Mouse (Mus musculus) thymus, postnatal 36 days (tissue): ENCODE measurements around the gene Tuba4a.
A peak's percentile ranks its signal among the peaks of the same experiment; 100 is the strongest.
"Not testable (repeated sequence)": the region's sequence is repeated elsewhere in the genome, so short reads cannot be mapped to it uniquely, and the experiment has no call there.

Experiments
- DNase-seq, 2 experiments: peaks; one replicate each; pipeline ENCODE4 v3.0.0; 2022; ENCODE audit warnings: mixed read lengths in 2 of 2

The Tuba4a gene

DNA sequence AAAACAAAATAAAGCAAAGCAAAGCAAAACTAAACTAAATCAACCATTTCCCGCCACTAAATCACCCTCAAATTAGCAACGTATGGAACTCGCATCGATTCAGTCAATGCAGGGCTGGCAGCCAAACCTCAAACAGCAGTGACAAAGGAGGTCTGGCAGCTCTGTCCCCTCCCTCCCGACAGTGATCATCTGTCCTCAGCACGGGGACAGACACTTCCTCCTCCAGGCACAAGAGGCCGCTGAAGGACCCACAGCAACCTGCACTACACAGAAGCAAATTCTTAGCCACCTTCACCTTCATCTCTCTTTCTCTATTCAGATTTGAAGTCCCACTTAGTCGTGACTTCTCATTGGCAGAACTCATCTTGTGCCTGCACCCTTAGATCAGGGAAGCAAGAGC lies 14.9 kb upstream of the Tuba4a start:
- peak; percentile 71 to 77 for DNase-seq

DNA sequence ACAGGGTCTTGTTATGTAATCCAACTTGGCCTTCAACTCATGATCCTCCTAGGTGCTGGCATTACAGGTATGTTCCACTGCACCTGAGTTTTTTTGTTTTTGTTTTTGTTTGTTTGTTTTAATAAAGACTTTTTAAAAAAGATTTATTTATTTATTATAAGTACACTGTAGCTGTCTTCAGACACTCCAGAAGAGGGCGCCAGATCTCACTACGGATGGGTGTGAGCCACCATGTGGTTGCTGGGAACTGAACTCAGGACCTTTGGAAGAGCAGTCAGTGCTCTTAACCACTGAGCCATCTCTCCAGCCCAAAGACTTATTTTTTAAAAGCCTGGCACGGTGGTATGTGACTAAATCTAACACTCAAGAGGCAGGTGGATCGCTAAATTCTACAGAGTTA lies 12.8 kb upstream of the Tuba4a start:
- not testable (repeated sequence) for DNase-seq

DNA sequence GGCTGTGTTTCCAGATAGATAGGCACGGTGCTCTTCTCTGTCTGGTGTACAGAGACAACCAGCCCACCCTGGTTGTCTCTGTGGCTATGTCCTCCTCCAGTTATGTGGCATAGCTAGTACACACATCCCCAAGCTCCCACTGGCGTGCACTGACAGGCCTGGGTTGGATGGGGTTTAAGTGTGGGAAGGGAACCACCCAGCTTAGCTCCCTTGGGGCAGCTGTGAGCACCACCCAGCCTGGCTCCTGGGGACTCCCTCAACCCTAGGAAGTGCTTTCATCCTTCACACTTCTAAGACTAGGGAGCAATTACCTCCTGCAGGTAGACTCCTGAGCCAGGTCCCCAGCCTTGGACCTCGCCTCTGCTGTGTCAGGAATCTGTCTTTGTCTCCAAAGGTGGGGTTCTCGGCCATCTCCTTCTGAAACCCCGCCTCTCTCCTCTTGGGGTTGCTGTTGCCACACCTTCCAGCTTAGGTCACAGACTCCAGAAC lies 12.0 kb upstream of the Tuba4a start, which contains the start of gene A630095N17Rik:
A630095N17Rik (minus strand) TSS at position 439 of the 489 bp plus-strand sequence.
- DNase-seq: no peak

DNA sequence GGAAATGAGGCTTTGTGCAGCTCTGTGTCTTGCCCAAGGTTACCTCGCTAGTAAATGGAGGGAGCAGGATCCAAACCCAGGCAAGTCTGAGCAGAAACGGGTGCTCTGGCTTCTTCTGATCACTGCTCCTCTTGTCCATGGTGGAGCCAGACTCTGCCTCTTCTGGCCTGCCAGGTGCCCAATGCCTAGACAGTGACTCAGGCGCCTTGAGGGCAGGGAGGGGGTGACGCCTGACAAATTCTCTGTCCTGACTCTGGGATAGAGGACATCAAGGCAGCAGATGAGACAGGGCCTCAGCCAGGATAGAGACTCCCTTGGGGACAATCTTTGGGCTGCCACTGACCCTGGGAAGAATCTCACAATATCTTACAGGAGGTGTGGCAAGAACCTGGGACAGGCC lies 11.6 kb upstream of the Tuba4a start:
- no peak for DNase-seq

DNA sequence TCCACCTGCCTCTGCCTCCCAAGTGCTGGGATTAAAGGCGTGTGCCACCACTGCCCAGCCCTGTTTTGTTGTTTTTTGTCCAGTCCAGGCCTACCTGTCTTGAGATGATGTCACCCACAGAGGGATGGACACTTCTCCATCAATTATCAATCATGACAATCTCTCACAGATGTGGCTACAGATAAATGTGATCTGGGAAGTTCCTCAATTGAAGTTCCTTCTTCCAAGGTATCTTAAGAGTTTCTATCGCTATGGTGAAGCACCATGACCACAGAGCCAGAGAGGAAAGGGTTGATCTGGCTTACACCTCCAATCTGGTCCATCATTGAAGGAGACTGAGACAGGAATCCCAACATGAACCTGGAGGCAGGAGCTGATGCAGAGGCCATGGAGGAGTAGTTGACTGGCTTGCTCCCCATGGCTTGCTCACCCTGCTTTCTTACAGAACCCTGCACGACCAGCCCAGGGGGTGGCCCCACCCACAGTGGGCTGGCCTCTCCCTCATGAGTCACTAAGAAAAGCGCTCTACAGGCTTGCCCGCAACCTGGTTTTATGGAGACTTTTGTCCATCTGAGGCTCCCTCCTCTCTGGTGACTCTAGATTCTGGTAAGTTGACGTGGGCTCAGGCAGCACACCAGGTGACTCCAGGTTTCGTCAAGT lies 10.8 kb upstream of the Tuba4a start:
- DNase-seq: no peak

DNA sequence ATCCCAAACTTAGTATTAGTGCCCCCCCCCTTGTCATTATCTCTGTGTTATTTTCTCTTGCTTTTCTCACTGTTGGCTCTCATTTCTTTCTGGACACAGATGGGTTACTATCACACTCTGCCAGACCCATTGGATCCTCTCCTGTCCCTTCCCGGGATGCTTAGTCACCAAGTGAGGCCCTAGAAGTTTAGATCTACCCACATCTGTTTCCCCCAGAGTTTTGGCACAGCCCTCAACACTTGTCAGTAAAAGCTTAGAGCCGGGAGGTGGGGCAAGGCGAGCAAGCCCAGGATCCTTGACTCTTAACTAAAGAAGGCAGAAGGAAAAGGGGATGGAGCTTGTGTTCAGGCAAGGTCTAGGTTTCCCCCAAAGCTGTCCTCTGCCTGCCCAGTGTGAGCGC lies 9.5 kb upstream of the Tuba4a start:
- DNase-seq: no peak

DNA sequence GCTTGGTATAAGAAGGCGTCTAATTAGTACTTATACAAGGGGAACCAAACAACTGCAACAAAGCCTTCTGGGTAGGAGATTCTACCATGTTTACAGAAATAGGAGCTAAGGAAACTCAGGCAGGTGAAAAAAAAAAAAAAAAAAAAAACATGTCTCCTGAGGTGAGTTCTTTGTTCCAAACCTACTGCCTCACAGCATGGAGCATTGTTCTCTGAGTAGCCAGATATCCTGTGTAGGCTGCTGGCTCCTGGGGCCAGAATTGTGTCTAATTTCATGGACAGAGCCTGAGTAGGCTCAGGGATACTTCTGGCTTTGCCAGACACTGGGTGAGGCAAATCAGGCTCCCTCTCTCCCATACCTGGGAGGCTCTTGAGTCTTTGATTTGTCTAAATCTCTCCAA lies 8.0 kb upstream of the Tuba4a start:
- no peak for DNase-seq

DNA sequence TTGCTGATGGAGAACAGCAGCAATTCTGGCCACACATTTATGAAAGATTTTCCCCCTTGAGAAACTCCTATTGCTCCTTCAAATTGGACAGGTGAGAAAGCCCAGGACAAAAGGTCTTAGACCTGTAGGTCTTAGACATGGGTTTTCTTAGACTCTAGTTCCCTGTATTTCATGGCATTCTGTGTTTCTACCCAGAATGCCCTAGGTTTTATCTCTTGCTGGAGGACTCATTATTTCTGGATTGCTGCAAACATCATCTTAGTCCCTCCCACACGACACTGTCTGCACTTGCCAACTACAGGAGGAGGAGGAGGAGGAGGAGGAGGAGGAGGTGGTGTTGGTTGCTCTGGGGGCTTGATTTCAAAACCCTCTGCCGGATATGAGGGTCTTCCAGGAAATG lies 6.5 kb upstream of the Tuba4a start:
- no peak for DNase-seq

DNA sequence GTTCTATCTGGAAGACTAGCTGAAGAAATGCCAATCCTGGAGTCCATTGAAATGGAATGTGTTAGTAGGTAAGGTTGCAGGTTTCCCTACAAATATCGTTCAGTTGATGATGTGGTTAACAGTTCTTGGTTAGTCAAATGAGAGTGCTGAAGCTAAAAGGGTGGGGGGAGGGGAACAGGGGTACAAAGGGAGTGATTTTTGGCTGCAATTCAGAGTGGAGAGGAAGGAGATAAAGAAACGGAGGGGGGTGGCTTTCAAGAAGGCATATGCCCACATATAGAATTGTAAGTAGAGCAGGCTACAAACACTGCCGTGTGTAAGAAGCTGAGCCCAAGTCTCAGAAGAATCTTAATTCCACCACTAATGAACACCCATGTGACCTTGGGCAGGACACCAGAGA lies 5.8 kb upstream of the Tuba4a start:
- no peak for DNase-seq

DNA sequence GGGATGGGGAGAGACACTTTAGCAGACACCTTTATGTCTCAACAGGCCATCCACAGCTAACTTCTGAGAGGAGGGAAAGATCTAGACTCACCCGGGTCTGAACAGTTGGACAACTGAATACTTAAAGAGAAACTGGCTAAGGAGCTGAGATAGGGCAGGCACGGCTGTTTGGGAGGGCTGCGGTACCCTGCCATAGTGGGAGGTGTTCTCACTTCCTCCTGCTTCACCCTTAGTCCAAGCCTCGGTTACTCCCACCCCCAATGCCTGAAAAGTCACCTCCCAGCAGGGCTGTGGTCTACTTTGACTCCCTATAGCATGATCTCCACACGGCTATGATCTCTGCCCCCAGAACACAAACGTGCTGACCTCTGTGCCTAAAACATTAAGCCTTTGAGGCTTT lies 3.9 kb upstream of the Tuba4a start:
- peak; percentile 44 to 46 for DNase-seq

DNA sequence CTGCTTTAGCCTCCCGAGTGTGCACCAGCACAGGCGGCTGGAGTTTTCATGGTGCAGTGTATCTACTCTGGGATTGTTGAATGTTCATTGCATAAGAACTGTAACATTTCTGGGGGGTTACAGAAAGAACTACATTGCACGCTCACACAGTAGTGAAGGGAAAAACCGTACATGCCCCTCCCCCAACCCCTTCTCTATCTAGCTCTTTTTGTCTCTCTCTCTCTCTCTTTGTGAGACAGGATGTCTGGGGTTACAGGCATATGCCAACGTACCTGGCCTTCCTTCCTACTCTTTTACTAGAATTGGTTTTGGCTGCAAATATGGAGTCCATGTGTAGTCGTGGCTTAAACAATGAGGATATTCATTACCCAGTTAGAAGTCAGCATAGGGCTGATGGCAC lies 3.3 kb upstream of the Tuba4a start:
- DNase-seq: peak; percentile 42 to 51

DNA sequence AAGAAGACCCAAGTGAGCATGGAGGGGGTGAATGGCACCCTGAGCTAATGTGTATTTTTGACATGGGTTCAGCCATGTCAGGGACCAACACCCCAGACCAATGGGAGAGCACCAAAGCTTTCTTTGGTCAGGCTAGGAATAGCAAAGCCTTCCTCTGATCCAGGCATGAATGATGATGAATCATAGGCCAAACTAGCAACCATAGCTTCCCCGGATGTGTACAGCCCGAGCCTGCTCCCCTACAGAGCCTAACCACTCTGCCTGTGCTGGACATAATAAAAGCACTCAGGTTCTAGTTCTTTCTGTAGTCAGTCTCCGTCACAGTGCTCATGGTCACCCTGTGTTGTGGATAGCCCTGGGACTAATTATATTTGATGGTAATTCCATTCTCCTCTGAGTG lies 1.9 kb upstream of the Tuba4a start:
- DNase-seq: no peak

DNA sequence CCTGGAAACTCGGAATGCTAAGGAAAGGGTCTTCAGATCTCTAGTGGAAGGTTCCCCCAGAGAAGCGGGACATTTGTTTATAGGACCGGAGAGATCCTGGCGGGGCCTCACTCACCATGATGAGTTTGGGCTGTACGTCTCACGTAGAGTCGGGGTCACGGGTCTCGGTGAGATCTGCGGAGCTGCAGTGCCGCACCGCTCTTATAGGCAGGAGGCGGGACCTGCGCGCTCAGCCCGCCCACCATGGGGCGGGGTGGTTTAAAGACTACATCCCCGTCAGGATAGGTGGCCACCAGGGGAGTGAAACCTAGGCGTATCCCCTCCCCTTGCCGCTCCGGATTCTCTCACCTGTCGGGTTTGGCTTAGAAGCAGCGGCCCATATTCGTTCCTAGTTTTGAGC lies 587 bp downstream of the Tuba4a start:
- DNase-seq: peak; percentile 96 to 98

DNA sequence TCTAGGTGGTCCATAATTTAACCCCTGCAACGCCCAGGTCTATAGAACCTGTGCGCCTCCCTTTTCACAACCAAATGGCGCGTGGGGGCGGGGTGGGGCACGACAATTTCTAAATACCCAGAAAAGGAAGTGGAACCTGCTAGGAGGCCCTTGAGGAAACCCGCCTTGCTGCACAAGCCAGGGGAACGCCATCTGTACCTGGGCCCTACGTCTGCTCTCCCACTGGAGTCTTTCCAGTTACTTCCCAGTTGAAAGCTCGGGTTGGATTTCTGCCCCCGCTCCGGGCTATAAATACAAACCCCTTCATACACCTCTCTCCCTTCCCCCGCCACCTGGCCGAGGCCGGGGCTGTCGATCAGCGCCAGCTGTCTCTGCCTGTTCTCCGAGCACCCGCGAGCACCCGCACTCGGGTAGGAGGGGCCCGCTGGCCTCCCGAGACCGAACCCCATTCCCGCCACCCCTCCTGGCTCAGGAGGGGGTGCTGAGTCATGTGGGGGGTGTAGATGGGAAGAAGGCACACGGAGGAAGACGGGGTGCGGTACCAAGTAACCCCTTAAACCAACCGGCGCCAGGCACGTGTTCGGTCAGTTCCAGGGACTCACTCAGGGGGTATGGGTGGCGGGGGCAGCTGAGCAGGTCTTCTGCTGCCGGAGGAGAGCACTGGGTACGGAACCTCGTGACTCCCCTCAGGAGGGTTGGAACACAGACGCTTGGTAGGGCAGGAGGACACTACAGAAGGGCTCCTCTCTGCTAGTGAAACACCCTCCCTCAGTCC lies 1.3 kb downstream of the Tuba4a start:
- DNase-seq: peak; percentile 69 to 74

DNA sequence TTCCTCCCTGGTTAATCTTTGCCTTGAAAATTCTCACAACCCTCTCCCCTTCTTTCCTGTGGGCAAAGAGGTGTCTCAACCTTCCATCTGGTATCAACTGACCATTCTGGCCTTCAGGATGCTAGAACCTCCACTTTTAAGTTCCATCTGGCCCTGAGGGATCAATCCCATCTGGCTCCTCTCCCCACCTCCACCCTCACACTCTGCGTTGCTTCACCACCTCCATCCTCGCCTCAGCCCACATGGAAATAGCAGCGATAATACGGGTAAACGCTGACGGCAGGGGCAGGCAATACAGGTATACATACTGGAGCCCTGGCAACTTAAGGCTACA lies 1.8 kb downstream of the Tuba4a start:
- DNase-seq: no peak

DNA sequence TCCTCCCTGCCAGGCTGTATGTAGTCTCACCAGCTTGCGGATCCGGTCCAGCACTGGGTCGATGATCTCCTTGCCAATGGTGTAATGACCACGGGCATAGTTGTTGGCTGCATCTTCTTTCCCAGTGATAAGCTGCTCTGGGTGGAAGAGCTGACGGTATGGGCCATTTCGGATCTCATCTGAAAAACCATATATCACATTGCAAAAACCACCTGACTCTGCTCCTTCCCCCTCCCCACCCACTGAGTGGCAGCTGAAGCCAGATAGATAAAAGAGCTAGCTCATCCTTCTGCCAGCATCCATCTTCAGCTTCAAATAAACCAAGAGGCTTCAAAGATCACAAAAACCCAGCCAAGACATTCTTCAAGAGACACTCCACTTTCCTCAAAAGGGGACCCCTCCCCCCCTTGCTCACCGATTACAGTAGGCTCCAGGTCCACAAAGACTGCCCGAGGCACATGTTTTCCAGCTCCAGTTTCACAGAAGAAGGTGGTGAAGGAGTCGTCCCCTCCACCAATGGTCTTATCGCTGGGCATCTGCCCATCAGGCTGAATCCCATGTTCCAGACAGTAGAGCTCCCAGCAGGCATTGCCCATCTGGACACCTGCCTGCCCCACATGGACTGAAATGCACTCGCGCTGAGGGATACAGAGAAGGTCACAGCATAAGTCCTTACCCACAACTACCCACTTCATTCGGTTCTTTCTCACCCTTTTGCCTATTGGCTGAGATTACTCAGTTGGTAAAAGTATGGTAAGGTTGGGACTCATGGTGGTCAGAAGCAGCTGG lies 2.7 kb downstream of the Tuba4a start:
- no peak for DNase-seq

DNA sequence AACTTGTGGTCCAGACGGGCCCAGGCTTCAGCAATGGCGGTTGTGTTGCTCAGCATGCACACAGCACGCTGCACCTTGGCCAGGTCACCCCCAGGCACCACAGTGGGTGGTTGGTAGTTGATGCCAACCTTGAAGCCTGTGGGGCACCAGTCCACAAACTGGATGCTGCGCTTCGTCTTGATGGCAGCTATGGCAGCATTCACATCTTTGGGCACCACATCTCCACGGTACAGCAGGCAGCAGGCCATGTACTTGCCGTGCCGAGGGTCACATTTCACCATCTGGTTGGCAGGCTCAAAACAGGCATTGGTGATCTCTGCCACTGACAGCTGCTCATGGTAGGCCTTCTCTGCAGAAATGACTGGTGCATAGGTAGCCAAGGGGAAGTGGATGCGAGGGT lies 3.9 kb downstream of the Tuba4a start:
- DNase-seq: no peak

DNA sequence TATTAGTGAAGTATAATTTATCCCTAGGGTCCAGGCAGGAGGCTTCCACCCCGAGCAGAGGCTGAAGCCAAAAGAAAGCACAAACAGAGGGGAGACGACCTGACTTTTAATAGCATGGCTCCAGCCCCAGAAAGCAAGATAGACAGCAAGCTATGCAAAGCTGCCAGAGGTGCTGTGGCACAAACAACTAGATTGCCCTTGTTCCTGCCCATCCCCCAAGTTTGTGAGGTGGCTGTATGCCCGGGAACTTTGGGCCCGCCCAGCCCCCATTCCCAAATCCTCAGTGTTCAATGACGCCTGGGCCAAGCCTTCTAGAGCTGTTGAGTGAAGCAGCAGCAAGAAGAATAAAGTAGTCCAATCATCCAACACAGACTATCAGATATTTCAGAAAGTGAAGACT lies 4.8 kb downstream of the Tuba4a start:
- DNase-seq: no peak

DNA sequence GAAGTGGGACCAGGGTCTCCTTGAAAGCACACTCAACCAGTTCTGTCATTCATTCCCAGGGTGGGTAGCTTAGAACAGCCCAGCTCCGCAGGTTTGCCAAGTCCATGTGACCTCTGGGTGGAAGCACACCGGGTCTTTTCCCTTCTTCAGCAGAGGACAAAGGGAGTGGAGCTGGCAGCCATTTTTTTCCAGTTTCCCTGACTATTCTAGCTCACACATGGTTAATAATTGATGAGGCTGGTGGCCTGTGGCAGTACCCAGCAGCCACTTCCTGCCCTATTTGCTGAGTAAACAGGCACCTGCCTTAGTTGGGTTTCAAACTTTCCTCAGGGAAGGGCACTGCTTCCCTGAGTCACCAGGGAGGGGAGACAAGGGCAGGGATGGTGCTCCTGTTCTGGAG lies 5.2 kb downstream of the Tuba4a start:
- DNase-seq: no peak

DNA sequence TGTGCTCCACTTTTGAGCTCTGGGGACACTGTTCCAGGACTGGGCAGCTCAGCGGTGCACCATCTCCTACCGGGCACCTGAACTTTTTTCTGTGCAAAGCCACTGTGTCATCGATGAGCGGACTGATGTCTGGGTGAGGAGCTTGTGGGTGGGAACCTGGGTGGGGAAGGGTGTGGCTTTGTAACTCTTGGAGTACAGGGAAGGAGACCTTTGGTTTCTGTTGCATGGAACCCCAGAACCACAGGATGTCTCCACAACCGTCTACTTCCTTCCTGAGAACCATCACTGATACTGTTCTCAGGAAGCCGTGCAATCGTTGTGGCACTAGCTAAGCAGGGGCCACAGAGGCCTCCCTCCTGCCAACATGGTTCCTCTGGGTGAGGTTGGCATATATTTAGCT lies 6.6 kb downstream of the Tuba4a start:
- no peak for DNase-seq

DNA sequence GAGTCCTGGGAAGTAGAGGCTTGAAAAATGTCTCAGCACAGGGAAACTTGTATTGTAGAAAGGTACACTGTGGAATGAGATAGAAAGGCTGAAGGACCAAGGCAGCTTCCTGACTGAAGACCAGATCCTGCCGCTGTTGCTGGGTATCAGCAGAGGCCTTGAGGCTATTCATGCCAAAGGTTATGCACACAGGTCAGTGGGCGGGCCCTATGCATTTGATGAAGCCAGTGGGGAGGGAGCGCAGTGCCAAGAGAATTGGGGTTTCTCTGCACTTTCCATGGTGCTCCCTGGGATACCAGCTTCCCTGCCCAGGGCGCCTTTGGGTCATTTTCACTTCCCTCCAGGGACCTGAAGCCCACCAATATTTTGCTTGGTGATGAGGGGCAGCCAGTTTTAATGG lies 7.1 kb downstream of the Tuba4a start:
- DNase-seq: no peak

DNA sequence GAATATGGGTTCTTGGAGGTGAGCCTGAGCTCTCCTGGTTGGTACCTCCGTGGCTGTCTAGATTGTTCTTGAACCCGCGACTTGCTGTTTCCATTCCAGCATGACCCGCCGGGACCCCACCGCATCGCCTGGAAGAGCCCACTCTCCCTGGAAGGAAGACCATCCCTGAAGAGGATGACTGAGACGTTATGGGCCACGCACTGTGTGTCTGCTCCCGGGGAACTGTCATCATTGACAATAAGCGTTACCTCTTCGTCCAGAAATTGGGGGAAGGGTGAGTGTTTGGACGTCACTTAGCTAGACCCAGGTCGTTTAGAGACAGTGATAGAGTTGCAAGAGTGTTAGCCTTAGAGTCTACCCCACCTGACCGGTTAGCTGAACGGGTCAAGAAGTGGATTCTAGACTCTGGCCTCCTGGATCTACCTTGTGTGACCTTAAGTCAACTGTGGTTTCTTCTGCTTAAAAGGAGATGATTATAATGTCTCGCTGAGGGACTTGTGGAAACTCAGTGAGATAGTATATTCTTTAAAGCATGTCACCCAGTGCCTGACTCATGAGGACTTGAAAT lies 8.4 kb downstream of the Tuba4a start:
- DNase-seq: no peak
